Mouse (Mus musculus) forelimb bud, embryonic 11.5 days (tissue): Measurements from ENCODE around the gene Rptor.

ENCODE experiments used
- DNase-seq: peaks from one replicate; pipeline ENCODE4 v3.0.0-alpha.2; 2012; ENCODE audit warnings: low read depth, low spot score

Rptor gene

DNA sequence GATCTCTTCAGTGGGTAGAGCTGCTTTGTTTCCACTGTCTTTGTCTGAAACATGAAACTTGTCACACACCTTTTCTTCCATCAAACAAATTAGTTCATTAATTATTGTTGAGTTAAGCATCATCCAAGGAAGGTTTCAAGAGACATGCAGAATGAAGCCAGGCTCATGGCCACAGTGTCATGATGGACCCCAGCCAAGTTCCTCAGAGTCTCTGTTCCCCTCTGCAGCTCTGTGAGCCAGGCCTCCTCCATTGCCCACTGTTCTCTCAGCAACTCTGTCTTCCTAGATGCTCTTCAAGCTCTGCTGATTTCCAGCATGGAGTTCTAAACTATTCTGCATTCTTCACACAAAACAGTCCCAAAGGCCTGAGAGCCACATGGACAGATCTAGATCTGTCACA, 85.3 kb downstream of the Rptor start:
- no peak for DNase-seq

DNA sequence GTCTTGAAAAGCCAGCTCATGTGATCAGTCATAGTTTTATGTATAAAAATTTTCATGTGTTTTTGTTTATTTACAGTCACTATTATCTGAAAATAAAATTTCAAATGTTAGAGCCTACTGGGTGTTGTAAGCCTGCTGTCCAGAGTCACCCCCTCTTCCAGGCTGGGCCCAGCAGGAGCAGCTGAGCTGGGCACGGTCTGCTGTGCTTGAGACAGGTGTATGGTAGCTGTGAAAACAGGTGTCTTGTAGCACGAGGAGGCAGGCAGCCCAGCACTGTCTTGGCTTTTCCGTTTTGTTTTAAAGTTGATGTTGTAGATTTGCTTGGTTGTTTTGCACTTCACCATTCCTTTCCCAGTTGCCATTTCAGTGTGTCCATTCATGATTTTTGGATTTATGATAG, 87.2 kb downstream of the Rptor start:
- DNase-seq = no peak

DNA sequence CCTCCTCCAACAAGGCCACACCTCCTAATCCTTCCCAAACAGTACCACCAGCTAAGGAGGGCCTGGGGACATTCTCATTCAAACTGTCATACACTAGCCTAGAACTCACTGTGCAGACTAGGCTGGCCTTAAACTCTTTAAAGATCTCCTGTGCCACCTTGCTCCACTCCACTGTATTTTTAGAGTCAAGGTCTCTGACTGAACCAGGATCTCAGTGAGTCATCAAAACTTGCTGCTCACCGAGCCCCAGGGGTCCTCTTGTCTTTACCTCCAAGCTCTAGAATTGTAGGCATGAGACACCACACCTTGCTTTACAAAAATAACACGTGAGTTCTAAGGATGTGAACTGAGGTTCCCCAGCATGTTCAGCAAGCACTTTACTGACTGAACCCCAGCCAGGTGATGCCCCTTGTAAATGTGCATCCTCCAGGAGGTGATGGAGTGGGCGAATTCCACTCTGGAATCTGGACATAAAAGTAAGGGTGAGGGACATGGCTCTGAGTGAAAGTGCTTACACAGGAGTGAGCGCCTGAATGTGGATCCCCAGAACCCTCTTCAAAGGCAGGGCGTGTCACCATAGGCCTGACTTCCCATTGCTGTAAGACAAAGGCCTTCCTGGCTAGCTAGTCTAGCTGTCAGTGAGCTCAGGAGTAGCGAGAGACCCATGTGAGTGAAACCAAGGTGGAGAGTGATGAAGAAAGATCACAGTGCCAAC, 89.6 kb downstream of the Rptor start:
- no peak for DNase-seq

DNA sequence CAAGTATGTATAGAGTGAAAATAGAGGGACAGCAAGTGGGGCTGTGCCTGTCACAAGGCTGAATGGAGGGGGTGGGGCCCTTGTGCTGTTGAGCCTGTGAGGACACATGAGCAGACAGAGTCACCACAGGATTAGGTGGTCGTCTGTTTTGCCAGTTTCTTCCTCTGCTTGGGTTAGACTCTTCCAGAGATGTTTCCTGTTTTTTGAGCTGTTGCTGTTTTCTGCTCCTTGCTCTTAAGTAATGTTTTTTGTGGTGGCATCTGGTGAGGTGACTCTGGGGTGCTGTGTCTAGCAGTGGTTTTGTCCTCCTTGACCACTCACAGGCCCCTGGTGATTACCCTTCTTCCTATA, 90.2 kb downstream of the Rptor start:
- DNase-seq = no peak

DNA sequence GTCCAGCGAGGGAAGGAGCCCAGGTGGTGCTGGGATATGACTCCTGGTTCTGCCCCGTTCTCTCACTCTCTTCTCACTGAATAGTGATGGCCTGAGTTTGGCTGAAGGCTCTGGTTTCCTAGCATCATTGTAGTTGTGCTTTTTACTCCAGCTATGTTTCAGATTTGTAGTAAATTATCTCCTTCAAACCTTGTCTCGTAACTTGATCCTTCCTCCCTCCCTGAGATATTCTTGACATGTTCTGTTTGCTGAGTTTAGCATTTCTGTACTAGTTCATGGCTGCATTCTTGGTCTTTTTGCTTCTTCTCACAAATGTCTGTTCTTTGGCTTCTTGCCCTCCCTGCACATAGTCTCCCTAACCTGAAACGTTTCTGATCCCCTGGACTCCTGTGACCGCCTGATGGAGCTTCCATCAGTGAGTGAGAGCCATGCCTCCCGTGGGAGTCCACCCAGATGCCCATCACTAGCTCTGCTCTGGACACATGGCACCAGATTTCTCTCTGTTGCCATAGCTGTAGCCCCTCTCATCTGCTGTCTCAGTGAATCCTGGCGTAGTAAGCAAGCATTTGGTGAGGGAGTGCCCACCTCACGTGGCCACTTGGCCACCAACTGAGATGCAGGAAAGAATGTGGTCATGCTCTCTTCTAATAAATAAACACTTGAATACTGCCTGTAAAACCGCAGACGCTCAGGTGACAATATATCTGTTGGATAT, 91.6 kb downstream of the Rptor start:
- no peak for DNase-seq

DNA sequence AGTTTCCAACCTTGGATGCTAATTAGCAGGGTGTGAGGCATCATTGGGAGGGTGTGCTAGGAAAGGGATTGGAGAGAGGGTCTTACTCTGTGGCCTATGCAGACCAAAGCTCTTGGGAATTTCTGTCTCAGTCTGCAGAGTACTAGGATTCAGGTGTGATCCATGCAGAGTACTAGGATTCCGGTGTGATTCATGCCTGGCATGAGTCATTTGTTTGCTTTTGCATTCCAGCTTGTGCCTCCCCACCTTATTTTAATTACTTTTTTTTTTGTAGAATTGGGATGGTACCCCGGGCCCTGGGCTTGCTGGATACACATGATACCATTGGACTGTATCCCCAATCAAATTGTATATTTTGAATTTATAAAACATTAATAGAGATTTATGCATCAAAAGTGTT, 93.7 kb downstream of the Rptor start:
- DNase-seq = no peak

DNA sequence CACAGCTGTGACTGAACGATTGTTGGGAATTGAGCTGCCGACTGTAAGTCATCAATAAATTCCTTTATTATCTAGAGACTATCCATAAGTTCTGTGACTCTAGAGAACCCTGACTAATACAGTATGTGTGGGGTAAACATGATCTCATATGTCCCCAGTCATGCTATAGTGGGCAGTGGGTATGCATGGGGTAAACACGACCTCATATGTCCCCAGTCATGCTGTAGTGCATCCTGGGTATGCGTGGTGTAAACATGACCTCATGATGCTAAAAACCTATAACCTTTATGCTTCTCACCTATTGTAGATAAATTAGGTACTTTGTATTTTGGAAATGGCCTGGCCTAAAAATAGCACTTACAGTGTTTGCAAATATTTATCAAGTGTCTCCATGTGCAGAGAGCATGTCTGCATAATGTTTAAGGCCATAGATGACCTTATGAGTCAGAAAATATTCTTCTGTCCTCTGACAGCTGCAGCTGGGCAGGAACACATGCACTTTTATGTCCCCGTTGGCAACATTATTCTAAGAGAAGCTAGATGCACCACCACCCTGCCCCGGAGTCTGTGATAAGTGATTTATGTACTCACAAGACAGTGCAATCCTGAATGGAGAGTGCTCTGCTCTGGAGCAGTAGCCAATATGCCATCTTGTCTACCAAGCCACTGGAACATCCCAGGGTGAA, 102.8 kb downstream of the Rptor start:
- DNase-seq = no peak

DNA sequence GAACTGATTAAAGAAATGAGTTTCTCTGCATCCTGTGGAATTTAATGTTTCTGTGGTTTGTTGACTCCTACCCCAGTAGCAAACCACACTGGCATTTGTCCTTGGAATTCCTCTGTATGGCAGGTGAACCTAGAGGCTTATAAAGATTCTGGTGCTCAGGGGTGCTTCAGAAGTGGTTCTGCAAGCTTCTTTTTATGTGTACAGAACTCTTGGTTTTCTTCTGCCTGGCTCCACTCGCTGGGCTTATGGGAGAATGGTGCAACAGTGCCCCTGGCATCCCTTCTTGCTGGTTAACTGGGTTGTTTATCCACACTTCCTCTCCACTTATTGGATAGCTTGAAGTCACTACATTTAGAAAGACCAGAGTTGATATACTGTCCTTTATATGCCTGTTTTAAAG, 104.6 kb downstream of the Rptor start:
- DNase-seq = no peak

DNA sequence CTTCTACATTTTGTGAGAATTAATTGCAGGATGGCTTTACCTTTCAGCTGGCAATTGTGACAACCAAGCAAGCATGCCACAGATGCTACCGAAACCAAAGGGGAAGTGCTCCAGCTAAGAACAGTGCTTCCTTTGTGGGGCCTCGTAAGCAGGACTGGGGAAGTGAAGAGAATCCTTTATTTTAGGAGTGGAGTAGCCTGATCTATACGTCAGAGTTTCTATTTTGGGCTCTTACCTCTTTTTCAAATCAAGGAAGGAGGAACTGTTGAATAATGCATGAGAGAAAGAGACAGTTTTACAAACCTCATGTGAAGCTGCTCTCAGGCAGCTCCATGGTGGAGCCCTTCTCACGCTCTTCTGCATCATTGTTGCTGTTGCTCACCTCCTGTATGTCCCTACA, 106.5 kb downstream of the Rptor start:
- no peak for DNase-seq

DNA sequence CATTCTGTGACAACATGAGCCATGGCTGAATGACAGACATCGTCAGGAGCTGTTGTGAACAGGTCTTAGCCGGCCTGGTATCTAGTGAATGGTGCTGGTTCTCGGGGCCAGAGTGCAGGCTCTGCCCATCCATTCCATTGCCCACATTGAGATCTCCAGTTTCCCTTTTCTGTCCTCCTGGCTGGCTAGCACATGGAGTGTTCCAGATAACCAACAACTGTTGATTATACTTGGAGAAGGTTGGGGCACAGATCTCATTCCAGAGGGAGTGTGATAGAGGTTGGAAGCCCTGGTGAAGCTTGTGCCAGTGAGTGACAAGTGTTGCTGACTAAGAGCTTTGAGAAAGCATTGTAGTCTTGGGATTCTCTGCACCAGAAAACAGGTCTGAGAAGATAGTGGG, 107.6 kb downstream of the Rptor start:
- DNase-seq = no peak

DNA sequence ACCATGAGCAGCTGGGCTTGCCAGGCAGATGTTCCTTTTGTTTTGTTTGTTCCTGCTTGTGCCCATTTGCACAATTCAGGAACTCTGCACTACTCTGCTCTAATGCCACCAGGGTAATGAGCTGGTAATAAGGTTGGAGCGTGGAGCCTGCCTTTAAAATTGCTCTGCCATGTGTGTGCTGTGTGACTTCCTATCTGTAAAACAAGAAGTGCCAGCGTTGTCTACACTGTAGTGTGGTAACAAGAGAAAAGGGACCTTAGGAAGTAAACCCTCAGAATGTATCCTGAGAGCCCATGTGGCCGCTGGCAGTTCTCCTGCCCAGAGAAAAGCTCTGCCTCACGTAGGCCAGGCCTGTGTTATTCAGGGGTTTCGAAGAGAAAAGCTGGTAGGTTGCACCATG, 108.1 kb downstream of the Rptor start:
- DNase-seq = no peak

DNA sequence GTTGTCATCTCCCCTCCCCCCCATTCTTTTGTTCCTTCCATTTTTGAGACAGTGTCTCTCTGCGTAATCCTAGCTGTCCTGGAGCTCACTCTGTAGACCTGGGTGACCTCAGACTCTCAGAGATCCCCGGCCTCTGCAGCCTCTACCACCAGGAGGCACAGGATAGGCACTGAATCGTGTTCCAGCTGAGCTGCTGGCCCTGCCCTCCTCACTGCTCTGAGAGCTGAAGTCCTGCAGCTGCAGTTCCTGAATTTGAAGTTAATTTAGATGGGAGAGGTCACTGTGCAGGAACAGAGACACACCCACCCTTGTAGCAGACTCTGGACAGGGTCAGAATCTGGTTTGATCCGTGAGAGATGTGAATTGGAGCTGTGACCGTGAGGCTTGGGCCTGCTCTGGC, 112.7 kb downstream of the Rptor start:
- DNase-seq = no peak

DNA sequence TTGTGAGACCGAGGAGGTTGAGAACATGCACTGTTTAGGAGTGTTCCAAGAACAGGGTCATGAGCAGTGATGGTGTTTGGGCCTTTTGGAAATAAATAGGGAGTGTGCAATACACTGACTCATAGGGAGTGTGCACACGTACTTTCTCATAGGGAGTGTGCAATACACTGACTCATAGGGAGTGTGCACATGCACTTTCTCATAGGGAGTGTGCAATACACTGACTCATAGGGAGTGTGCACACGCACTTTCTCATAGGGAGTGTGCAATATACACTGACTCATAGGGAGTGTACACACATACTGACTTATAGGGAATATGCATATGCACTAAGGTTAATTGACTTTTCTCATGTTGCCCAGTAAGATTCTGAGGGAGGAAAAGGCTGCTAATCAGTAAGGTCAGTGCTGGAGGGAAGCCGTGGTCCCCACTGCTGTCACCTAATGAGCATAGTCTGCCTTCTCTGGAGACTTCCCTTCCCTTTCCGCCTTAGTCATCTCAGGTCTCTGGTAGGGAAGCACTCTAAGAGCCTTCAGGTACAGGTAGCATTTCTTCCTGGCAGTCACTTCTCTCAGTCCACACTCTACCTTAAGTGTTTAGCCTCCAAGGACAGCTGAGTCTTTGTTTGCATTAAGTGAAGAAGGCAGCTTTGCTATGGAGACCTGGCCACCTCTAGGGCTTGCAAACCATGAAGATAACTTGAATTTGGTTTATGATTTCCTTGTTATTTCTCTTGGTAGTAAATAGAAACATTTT, 113.3 kb downstream of the Rptor start:
- no peak for DNase-seq

DNA sequence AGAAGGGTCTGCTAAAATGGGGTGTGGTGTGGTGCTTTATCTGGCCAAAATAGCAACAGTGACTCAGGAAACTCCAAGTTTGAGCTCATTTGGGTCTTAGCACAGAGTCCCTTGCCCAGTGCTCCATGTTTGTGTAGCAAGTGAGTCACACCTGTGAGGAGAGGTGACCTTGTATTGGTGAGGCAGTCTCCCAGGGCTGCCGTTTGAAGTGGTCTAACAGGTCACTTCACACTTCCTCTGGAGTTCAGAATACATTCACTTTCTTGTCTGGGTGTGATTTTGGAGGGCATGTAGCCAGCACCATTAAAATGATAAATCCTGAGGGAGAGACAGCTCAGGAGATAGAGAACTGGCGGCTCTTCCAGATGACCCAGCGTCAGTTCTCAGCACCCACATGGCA, 115.4 kb downstream of the Rptor start:
- DNase-seq = no peak

DNA sequence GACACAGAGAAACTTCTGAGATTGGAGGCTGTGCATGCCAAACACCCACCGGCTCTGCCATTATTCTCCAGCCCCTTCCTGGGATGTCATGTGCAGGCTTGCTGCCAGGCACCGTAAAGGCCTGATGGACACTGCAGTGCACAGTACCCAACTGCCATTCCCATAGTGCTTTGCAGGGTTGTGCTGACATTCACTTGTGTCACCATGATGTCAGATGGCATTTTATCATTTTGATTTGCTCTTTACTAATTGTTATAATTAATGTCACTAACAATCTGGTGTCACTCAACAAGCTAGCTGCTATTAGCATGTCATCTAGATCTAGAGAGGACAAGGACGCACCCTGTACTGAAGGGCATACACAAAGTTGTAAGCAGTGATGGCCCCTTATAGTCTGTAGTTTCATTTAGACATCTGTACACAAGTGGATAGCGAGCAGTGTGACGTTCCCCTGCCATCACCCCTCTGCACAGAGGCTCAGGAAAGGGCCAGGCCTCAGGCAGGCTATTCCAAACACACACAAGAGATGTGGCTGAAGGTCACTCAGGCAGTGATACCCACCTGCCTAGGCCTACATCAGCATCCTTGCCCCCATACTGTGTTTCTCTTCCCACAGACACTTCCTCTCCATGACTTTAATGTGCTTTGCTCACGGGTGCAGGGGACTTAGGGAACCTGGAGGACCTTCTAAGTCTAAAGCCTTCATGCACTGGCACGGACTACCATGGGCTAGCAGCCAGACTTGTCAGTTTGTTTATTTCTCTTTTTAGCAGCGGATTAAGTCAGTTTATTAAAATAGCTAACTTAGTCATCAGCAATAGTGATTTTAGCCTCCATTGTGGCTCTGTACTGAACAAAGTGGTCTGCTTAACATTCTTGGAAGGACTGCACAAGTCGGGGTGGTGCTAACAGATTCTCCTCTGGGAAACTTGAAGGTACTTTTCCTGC, 117.7 kb downstream of the Rptor start:
- DNase-seq = no peak

DNA sequence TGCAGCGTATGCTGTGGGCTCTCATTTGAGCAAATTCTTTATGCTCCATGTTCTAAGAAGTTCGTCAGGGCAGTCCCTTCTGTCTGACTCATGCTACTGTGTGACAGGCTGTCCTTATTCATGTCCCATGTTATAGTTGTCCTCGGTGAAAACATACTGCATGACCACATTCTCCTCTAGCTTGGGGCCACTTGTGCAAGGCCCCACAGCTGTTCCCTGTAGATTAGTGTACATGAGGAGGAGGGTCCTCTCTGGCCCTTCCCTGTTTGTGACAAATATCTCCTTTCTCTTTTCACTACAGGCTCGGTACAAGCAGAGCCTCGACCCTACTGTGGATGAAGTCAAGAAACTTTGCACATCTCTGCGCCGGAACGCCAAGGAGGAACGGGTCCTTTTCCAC, 122.0 kb downstream of the Rptor start:
- DNase-seq = no peak

DNA sequence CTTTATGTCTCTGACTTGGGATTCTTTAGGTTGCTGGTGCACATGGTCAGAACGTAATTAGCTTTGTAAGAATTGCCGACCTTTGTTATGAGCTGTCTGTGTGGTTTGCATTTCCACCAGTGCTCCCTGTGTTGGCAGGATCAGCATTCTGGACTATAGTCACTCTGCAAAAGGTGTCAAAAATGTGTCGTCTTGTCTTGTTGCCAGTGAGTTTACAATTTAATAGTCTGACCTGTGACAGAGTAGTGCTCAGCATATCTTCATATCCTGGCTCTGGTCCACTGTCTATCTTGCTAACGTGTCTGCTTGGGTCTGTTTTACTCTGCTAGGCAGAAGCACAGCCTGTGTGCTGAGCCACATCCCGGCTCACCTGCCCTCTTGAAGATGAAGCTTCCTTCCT, 128.7 kb downstream of the Rptor start:
- no peak for DNase-seq

DNA sequence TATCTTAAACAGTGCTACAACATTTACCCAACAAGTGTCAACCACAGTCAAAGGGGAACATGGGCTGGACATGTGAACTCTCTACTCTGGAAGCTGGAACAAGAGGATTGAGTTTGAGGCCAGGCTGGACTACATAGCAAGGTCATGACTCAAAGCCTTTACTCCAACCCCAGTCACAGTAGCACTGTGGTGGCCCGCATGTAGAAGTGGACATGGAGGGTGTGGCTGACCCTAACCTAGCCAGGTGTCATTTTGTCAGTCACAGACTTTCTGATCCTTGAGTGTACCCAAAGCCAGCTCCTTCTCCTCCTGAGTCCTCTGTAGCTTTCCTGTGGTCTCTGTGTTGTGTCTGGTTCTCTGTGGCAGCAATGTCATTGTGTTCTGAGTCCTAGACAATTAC, 129.7 kb downstream of the Rptor start:
- DNase-seq = no peak

DNA sequence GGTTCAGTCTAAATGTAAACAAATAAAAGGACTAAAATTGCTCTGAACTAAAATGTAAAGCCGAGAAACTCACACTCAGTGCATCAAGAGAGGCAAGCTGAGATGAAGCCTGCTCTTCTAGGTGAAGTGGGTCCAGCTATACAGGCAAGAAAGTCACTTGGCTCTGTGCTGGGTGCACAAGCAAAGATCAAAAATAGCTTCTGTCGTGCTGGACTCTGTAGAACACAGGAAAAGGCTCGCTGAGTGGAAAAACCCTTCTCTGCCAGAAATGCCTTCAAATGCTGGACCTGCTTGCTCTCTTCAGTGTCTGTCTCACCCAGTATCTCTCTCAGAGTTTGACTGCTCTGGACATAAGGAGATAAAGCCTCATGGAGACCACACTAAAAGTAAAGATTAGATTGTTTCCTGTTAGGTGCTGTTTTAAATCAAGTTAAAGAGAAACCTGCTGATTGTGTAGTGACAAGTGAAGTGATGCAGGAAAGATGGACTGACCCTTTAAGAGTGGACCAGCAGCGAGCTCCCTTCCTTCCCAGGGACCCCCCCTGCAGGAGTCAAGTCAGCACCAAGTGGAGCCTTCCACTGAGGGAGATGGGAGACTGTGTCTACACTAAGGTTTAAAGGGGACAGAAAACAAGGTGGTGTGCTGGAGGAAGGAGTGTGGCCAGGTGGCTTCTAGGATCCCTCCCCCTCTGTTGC, 130.4 kb downstream of the Rptor start:
- DNase-seq = no peak

DNA sequence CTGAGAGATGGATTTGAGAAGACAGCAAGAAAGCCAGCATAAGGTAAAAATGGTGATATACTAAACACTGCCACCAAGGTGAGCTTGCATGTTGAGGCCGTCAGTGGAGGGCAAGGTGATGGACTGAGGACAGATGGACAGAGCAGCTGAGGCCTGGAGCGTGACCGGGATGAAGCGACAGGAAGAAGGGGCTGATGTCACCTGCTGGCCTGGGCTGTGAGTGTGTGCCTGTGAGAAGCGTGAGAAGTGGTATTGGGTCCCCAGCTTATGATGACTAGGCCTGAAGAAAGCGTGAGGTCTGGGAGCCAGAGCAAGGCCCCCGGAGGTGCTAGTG, 130.9 kb downstream of the Rptor start:
- DNase-seq = no peak

DNA sequence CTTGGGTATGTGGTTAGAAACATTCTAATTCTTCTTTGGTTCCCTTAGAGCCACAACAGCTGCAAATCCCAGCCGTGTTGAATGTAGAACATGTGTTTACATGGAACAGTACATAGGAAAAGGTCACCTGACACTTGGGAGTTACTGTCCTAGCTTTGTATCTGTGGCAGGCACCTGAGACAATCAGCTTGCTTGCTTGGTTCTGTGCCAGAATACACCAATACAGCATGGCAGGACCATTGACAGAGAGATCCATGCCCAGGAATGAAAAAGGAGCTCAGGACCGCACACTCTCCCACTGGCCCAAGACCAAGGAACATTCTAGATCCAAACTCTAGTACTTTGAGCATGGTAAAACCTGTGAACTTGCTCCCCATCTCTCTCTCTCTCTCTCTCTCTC, 132.4 kb downstream of the Rptor start:
- DNase-seq = no peak
